Comparison of ENCODE assay signal across 26 mouse cellular contexts in the genomic region with DNA sequence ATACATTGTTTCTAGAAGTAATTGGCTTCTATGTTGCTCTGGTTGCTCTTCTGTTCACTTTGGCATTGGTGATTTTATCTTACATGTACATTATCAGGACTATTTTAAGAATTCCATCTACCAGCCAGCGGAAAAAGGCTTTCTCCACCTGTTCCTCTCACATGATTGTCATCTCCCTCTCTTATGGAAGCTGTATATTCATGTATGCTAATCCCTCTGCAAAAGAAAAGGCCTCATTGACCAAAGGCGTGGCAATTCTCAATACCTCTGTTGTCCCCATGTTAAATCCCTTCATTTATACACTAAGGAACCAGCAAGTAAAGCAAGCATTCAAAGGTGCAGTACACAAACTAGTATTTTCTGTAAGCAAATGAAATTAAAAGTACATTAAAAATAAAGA. TPM values are rescaled to one million over a fixed set of nuclear protein-coding genes. Genes with fewer than 3 reads are reported as not detected.
"Had no signal": no experiment of that assay in that cellular context is flagged by ENCODE, and none has a peak within 500 bp of the region (broad histone marks: within the 10 kb centered on the region; RNA-seq: fewer than 3 reads in every experiment).

No protein-coding gene starts in this region.

- H3K4me2 ChIP-seq: liver, embryonic 12.5 days; lung, embryonic 14.5 days; neural tube, embryonic 13.5 days; neural tube, embryonic 15.5 days had no signal

- H3K9ac ChIP-seq: liver, embryonic 12.5 days; liver, embryonic 14.5 days; lung, embryonic 14.5 days; neural tube, embryonic 13.5 days; neural tube, embryonic 15.5 days had no signal

- H3K9me3 ChIP-seq: liver, embryonic 12.5 days; neural tube, embryonic 13.5 days; neural tube, embryonic 15.5 days had no signal

- H3K4me3 ChIP-seq: liver, embryonic 12.5 days; myocyte; neural tube, embryonic 13.5 days; neural tube, embryonic 15.5 days had no signal

- H3K27ac ChIP-seq: liver, embryonic 12.5 days; liver, embryonic 14.5 days; neural tube, embryonic 13.5 days; neural tube, embryonic 15.5 days had no signal

- H3K27me3 ChIP-seq: liver, embryonic 12.5 days; neural tube, embryonic 13.5 days; neural tube, embryonic 15.5 days had no signal

- DNase-seq: lung, adult 18-20 months; lung, embryonic 14.5 days; lung, postnatal 10 days; lung, postnatal 4 days; retina, postnatal 1 day; right cerebral cortex, adult 18-20 months; right cerebral cortex, postnatal 25 days; right cerebral cortex, postnatal 4 days; spleen, adult 18-20 months; thymus, adult 18-20 months; thymus, postnatal 14 days; thymus, postnatal 36 days had no signal

- H3K36me3 ChIP-seq: liver, embryonic 12.5 days; neural tube, embryonic 13.5 days; neural tube, embryonic 15.5 days had no signal

- ATAC-seq: liver, embryonic 12.5 days had no signal

- H3K4me1 ChIP-seq: liver, embryonic 12.5 days; neural tube, embryonic 13.5 days; neural tube, embryonic 15.5 days had no signal

RNA-seq across cellular contexts. Expression of gene Olfr788, which starts 2.5 kb away (rescaled TPM):
- total RNA-seq: megakaryocyte, adult 5-6 weeks; megakaryocyte-erythroid progenitor cell, adult 5-6 weeks had no signal
- polyA plus RNA-seq: liver, embryonic 12.5 days; liver, embryonic 14.5 days; liver, embryonic 16.5 days; lung, embryonic 14.5 days; lung, embryonic 16.5 days; myocyte; neural tube, embryonic 11.5 days; neural tube, embryonic 13.5 days; neural tube, embryonic 15.5 days; small intestine, adult 2 months; stomach, embryonic 14.5 days; stomach, embryonic 16.5 days; thymus, postnatal 0 days had no signal

RNA-seq across cellular contexts. Expression of gene Olfr789, which starts 11.3 kb away (rescaled TPM):
- total RNA-seq: megakaryocyte, adult 5-6 weeks; megakaryocyte-erythroid progenitor cell, adult 5-6 weeks had no signal
- polyA plus RNA-seq: liver, embryonic 12.5 days; liver, embryonic 14.5 days; liver, embryonic 16.5 days; lung, embryonic 14.5 days; lung, embryonic 16.5 days; myocyte; neural tube, embryonic 11.5 days; neural tube, embryonic 13.5 days; neural tube, embryonic 15.5 days; small intestine, adult 2 months; stomach, embryonic 14.5 days; stomach, embryonic 16.5 days; thymus, postnatal 0 days had no signal

RNA-seq across cellular contexts. Expression of gene Olfr787, which starts 11.6 kb away (rescaled TPM):
- total RNA-seq: megakaryocyte, adult 5-6 weeks; megakaryocyte-erythroid progenitor cell, adult 5-6 weeks had no signal
- polyA plus RNA-seq: liver, embryonic 12.5 days; liver, embryonic 14.5 days; liver, embryonic 16.5 days; lung, embryonic 14.5 days; lung, embryonic 16.5 days; myocyte; neural tube, embryonic 11.5 days; neural tube, embryonic 15.5 days; small intestine, adult 2 months; stomach, embryonic 14.5 days; stomach, embryonic 16.5 days; thymus, postnatal 0 days had no signal

RNA-seq across cellular contexts. Expression of gene Olfr790, which starts 25.0 kb away (rescaled TPM):
- total RNA-seq: megakaryocyte, adult 5-6 weeks; megakaryocyte-erythroid progenitor cell, adult 5-6 weeks had no signal
- polyA plus RNA-seq: liver, embryonic 12.5 days; liver, embryonic 14.5 days; liver, embryonic 16.5 days; lung, embryonic 14.5 days; lung, embryonic 16.5 days; myocyte; neural tube, embryonic 11.5 days; neural tube, embryonic 13.5 days; neural tube, embryonic 15.5 days; small intestine, adult 2 months; stomach, embryonic 14.5 days; stomach, embryonic 16.5 days; thymus, postnatal 0 days had no signal

RNA-seq across cellular contexts. Expression of gene Olfr786, which starts 46.1 kb away (rescaled TPM):
- total RNA-seq: megakaryocyte, adult 5-6 weeks; megakaryocyte-erythroid progenitor cell, adult 5-6 weeks had no signal
- polyA plus RNA-seq: liver, embryonic 12.5 days; liver, embryonic 14.5 days; liver, embryonic 16.5 days; lung, embryonic 14.5 days; lung, embryonic 16.5 days; myocyte; neural tube, embryonic 11.5 days; neural tube, embryonic 13.5 days; neural tube, embryonic 15.5 days; small intestine, adult 2 months; stomach, embryonic 14.5 days; stomach, embryonic 16.5 days; thymus, postnatal 0 days had no signal
